Mouse (Mus musculus) thymus, postnatal 14 days (tissue): ENCODE measurements around the gene Lsg1.

ENCODE experiments used
- DNase-seq: peaks from one replicate; pipeline ENCODE4 v3.0.0; 2021

The Lsg1 gene

DNA sequence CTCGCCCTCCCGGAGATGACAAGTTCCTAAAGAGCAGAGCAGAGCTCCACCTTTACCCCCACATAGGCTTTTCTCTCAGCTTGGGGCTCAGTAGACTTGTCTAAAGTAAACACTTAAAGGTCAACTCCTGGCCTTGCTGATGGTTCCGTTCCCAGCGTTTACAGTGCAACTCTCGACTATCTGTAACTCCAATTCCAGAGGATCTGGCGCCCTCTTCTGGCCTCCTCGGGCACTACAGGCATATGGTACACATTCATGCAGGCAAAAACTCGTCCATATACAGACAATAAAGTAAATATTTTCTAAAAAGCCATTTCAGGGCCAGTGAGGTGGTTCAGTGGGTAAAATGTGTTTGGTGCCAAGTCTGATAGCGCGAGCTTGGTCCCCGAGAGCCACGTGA is 72.0 kb downstream of the Lsg1 start:
- peak; percentile 54 for DNase-seq

DNA sequence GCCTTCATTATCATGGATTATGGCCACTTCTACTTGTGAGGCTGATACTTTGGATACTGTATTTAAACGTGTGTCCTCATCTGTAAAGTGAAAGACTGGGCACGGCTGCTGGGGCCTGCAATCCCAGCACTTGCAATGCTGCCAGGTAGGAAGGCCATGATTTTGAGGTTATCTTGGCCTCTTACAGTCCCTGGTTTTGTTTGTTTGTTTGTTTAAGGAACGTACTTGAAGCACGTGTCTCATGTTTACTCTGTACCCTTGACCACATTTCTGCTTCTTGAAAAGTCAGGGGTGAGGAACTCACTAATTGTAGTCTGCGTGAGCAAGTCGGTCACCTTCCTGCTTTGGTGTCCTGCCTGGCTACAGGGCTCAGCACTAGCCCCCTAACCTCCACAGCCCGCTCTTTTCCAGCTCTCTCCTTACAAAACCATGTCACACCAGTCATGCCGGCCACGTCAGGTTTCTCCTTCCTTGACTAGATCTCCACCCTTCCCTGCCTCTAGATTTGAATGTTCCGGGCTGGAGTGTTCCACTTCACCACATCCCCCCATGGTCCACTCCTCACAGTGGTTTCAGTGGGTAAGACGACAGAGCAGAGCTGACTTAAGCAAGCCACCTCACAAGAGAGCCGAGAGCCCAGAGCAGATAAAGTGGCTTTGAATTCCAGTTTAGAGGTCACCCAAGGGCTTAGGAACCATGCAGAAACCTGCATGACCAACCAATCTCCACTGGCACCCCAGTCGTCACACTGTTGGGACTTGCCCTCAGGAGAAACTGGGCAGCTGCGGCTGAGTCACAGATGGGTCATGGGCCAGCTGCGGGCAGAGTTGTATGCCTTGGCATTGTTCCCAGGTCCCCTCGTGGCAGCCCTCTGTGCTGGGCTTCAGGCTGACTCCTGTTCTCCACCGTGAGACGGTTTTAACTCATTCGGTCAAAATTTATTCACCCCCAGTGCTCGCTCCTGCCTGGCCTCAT is 74.1 kb downstream of the Lsg1 start:
- DNase-seq, result no peak

DNA sequence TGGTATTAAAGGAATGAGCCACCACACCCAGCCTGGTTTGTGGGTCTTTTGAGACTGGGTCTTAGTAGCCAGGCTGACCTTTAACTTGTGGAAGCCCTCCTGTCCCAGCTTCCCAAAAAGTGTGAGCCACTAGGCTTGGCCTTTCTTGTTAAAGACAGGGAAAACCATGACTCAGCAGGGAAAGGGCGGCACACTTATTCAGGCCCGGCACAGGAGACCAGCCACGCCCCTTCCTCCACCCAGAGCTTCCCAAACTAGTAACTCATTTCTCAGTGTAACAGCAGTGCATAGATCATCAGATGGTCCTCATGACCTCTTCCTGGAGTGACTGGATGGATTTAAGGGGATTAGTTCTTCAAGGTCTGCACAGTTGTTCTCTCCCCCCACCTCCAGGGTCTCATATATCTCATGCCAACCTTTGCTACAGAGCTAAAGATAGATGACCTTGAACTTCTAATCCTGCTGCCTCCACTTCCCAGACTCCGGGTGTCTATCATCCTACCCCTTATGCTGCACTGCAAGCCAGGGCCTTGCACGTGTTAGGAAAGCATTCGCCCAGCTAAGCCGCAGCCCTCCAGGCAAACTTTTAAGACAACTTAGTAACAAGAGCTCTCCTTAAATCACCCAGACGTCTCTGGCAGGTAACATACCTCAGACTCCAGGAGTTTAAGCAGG is 74.9 kb downstream of the Lsg1 start:
- DNase-seq, result no peak

DNA sequence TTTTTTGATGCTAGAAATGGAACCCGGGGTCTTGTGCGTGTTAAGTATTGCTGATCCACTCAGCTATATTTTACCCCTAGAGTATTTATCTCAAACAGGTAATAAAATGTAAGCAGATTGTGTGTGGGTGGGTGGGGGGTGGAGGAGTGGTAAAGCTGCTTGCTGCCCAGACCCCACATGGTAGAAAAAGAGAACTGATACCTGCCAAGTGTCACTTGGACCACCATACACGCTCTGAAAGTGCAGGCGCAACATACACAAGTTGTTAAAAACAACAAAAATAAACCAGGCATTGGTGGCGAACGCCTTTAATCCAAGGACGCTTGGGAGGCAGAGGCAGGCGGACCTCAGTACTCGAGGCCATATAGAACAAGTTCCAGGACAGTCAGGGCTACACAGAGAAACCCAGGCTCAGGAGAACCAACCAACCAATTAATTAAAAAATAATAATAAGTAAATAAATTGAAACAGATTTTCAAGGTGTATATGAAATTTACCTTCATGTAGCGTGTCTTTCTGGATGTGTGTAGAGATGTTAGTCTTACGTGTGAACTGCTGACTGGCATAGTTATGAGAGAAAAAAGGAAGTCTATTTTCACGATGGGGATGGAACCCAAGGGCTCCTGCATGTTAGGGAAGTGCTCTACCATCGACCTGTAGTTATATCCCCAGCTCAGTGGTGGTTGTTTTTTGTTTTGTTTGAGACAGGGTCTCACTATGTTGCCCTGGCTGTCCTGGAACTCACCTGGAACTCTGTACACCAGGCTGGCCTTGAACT is 75.6 kb downstream of the Lsg1 start:
- no peak for DNase-seq

DNA sequence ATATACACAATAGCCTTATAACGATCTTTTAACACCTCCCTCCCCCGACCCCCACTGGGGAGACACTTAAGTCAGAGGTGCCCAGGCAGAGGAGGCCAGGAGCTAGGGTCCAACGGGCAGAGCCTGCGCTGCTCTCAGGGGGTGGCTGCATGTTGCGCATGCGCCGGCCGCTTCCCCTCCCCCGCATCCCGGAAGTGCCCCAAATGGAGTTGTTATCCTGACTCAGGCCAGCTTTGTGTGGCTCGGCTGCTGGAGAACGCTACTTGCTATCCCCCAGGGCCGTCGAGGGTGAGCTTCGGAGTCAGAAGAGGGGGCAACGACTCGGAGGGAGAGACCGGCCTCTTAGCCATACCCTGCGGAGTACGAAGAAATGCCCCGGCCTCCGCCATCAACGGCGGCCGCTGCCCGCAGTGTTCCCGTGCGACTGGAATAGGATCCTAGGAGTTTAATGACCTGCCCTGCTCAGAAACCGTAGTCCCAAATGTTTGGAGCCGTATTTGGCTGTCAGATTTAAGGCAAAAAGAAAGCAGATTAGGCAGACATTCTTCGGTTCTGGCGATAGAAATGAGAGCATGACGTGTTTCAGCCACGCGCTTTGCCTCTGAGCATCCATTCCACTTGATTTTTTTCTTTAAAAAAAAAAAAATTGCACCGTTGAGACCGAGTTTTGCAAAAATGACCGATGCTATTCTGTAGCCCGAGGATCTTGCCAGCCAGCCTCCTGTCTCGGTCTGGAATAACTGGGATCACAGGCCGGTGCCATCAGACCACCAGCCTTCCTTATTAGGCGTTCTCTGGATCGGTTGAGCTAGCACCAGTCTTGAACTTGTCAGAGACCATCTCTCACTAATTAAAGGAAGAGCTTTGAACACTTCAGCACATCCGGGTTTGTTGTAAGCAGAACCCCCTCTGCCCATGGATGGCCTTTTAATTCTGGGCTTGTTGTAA is 76.6 kb downstream of the Lsg1 start:
- DNase-seq, result peak; percentile 94
